Mouse (Mus musculus): ENCODE data around the gene Dqx1.

Gene Dqx1

GRCm38 (mm10) chr6:83111510-83112136, 54.0 kb downstream of the Dqx1 start:
- no peak for DNase-seq

DNA sequence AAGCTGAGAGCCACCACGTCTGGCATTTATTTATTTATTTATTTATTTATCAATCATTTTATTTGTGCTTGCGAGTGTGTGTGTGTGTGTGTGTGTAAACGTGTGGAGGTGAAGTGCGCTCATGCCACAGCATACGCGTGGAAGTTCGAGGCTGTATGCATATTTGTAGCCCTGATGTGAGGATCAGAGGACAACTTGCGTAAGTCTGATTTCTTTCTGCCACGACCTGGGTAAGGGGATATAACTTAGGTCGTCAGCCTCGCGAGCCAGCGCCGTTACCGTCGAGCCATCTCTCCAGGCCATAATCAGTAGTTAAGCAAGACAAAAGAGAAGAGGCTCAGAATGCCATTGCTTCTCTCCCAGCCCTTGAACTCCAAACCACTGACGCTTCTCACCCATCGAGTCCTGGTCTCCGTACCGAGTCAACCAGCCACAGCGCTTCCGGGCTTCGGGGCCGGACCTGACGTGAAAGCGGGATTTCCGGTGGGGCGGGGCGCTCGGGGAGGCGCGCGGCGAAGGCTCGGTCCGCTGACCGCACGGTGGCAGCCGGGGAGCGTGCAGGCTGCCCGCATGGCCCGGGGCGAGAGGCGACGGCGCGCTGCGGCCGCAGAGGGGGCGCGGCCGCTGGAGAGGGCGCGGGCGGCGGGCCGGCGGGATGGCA, 57.5 kb downstream of the Dqx1 start, which contains the start of gene Mogs:
Mogs (plus strand) TSS at position 486 of the 661 bp plus-strand sequence.
- peak; percentile 90 for DNase-seq

GRCm38 (mm10) chr6:83115682-83116372, 58.2 kb downstream of the Dqx1 start:
- DNase-seq, result no peak

DNA sequence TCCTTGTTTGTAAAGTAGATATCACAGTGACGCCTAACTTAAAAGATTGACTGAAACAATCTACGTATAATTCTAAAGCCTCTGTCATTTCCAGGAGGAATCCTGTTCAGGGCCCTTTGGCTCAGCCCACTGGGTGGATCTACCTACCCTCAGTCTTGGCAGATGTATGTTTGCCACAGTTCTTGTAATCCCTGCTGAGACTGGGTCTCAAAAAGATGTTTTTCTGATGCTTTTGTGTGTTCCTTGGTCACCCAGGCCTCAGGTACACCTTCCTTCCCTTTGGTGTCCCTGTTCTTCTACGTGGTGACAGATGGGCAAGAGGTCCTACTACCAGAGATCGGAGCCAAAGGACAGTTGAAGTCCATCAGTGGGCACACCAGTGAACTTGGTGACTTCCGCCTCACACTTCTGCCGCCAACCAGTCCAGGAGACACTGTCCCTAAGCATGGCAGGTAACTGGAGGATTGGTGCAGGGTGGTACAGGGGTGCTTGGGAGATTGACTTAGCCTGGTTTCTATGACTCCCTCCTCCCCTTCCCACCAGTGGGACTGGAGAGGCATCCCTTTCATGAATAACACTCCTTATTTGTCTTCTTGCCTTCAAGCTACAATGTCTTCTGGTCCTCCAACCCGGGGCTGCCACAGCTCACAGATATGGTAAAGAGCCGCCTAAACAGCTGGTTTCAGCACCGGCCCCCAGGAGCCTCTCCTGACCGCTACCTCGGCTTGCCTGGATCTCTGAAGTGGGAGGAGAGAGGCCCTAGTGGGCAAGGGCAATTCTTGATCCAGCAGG, 58.9 kb downstream of the Dqx1 start:
- DNase-seq, result no peak
